Mouse (Mus musculus) testis, adult 2 months (tissue): Measurements from ENCODE around the gene Tcaf1. TPM values are rescaled to one million over a fixed set of nuclear protein-coding genes. Genes with fewer than 3 reads are reported as not detected.

Experiments
- H3K27ac ChIP-seq: fragments of 200-500 bp; 2 replicates; pipeline ENCODE4 v1.5.1; 2012; ENCODE audit warnings: low read depth, low read length; ENCODE audit not compliant: control insufficient read depth, insufficient read depth
- H3K27me3 ChIP-seq: fragments of 200-500 bp; 2 replicates; pipeline ENCODE4 v1.6.1; 2012; ENCODE audit warnings: mild to moderate bottlenecking, low read length, moderate library complexity; ENCODE audit not compliant: control insufficient read depth, insufficient read depth
- H3K36me3 ChIP-seq: fragments of 200-500 bp; 2 replicates; pipeline ENCODE4 v1.6.1; 2012; ENCODE audit warnings: mild to moderate bottlenecking, low read length; ENCODE audit not compliant: control insufficient read depth, insufficient read depth
- H3K4me1 ChIP-seq: fragments of 200-500 bp; 2 replicates; pipeline ENCODE4 v1.6.1; 2012; ENCODE audit warnings: low read length; ENCODE audit not compliant: control insufficient read depth, insufficient read depth
- H3K4me3 ChIP-seq: fragments of 200-500 bp; 2 replicates; pipeline ENCODE4 v1.5.1; 2012; ENCODE audit warnings: low read depth, mild to moderate bottlenecking, low read length, moderate library complexity, mixed read lengths; ENCODE audit not compliant: control insufficient read depth
- CTCF ChIP-seq: fragments of 200-500 bp; IDR thresholded peaks from 2 replicates; pipeline ENCODE4 v1.5.1; 2012; ENCODE audit warnings: low read depth, mild to moderate bottlenecking, inconsistent platforms, low read length, moderate library complexity; ENCODE audit not compliant: control insufficient read depth, insufficient read depth, insufficient replicate concordance
- POLR2A ChIP-seq: fragments of 200-500 bp; IDR thresholded peaks from 2 replicates; pipeline ENCODE4 v1.6.1; 2012; ENCODE audit warnings: low read depth, mild to moderate bottlenecking, inconsistent platforms, low read length, moderate library complexity; ENCODE audit not compliant: control insufficient read depth
- polyA plus RNA-seq: library from polyadenylated mRNA; depleted of rRNA; stranded (reverse); fragments of >200 nt; gene quantifications from 2 replicates; pipeline ENCODE4 v1.2.3, GENCODE M21; 2012; rRNA removed

Gene Tcaf1
- polyA plus RNA-seq, 1 experiment, result 2.2 TPM

GRCm38 (mm10) chr6:42661739-42662138 is 48.1 kb downstream of the Tcaf1 start:
- TF ChIP-seq CTCF (no peak), POLR2A (no peak)
- Histone ChIP-seq H3K27ac (no peak overlapping the region), H3K36me3 (no peaks in the 10 kb centered on the region), H3K4me1 (no peaks in the 10 kb centered on the region), H3K27me3 (no peaks in the 10 kb centered on the region), H3K4me3 (no peak overlapping the region)

- Histone ChIP-seq H3K36me3 (no peaks in the 10 kb centered on the region), H3K27ac (no peak within 1 kb of the TSS), H3K4me1 (peaks cover 2% of the 10 kb centered on the region; the same call in 1 of the 2 replicates), H3K4me3 (peak within 1 kb of the TSS; percentile 62), H3K27me3 (no peaks in the 10 kb centered on the region)
- TF ChIP-seq POLR2A (no peak), CTCF (peak; percentile 96)
Measured at GRCm38 (mm10) chr6:42644912-42645549, 64.9 kb downstream of the Tcaf1 start, which contains the start of gene Tcaf2. Gene Tcaf2, minus strand, starts transcription at chr6:42645254.

GRCm38 (mm10) chr6:42634393-42634792 is 75.5 kb downstream of the Tcaf1 start:
- Histone ChIP-seq H3K4me3 (no peak overlapping the region), H3K27me3 (no peaks in the 10 kb centered on the region), H3K36me3 (no peaks in the 10 kb centered on the region), H3K4me1 (no peaks in the 10 kb centered on the region), H3K27ac (no peak overlapping the region)
- TF ChIP-seq CTCF, result no peak
- no peak for TF ChIP-seq POLR2A

GRCm38 (mm10) chr6:42631395-42631794 is 78.5 kb downstream of the Tcaf1 start:
- H3K36me3 ChIP-seq, result no peaks in the 10 kb centered on the region
- no peak overlapping the region for H3K4me3 ChIP-seq
- no peak overlapping the region for H3K27ac ChIP-seq
- TF ChIP-seq CTCF (no peak), POLR2A (no peak)
- H3K4me1 ChIP-seq, result no peaks in the 10 kb centered on the region
- no peaks in the 10 kb centered on the region for H3K27me3 ChIP-seq

Other genes starting within 250 kb of the Tcaf1 start
- 0.16 TPM in 1 of 2 replicates, not detected in the other for gene Olfr458, start 244.9 kb downstream of the Tcaf1 start, polyA plus RNA-seq
- not detected in 2 replicates for gene Olfr457, start 233.8 kb downstream of the Tcaf1 start, polyA plus RNA-seq
- gene Olfr456, start 222.9 kb downstream of the Tcaf1 start, polyA plus RNA-seq, result 0.20 and 0.42 TPM in 2 replicates
- 0.02 and 0.15 TPM in 2 replicates for gene Olfr455, start 162.5 kb downstream of the Tcaf1 start, polyA plus RNA-seq
- not detected in 2 replicates for gene Tcaf3, start 112.4 kb downstream of the Tcaf1 start, polyA plus RNA-seq
- gene Tcaf2, start 64.8 kb downstream of the Tcaf1 start, polyA plus RNA-seq, result 0.29 and 0.43 TPM in 2 replicates
- not detected in 2 replicates for gene Olfr453, start 29.3 kb upstream of the Tcaf1 start, polyA plus RNA-seq
- not detected in 2 replicates for gene Olfr38, start 46.3 kb upstream of the Tcaf1 start, polyA plus RNA-seq
- gene Olfr452, start 75.0 kb upstream of the Tcaf1 start, polyA plus RNA-seq, result not detected in 2 replicates
- not detected in 2 replicates for gene Olfr450, start 101.9 kb upstream of the Tcaf1 start, polyA plus RNA-seq
- gene Olfr449, start 124.3 kb upstream of the Tcaf1 start, polyA plus RNA-seq, result not detected in 2 replicates
- not detected in 2 replicates for gene Olfr448, start 180.4 kb upstream of the Tcaf1 start, polyA plus RNA-seq
- not detected in 2 replicates for gene Olfr447, start 198.8 kb upstream of the Tcaf1 start, polyA plus RNA-seq
- not detected in 2 replicates for gene Olfr446, start 211.3 kb upstream of the Tcaf1 start, polyA plus RNA-seq
- not detected in 2 replicates for gene Olfr444, start 239.0 kb upstream of the Tcaf1 start, polyA plus RNA-seq